Mouse (Mus musculus): ENCODE measurements around the gene 9130204L05Rik. TPM values are rescaled to one million over a fixed set of nuclear protein-coding genes. Genes with fewer than 3 reads are reported as not detected.

Gene 9130204L05Rik
- not detected in 2 replicates for polyA plus RNA-seq (2012; rRNA removed)

DNA sequence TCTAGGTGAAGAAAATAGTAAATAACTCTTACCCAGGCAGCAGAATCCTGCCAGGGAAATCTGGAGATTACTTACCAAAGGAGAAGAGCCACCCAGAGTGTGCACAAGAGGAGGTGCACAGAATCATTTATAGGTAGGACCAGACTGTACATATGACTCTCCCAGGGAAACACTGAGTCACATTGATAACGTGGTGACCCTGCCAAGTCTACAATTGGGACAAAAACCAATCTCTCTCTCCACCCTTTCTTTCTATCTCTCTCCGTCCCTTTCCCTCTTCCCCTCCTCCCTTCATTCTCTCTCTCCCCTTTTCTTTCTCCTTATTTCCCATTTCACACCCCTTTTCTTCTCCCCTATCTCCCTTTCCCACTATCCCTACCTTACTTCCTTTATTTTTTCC is at the start of gene 9130204L05Rik:
Gene 9130204L05Rik, minus strand, starts transcription at position 101 of the 400 bp plus-strand sequence.
- 49% methylated on average over 2 of the region's 2 CpGs for WGBS
- no peak for DNase-seq (ENCODE audit: low read depth, low spot score)

DNA sequence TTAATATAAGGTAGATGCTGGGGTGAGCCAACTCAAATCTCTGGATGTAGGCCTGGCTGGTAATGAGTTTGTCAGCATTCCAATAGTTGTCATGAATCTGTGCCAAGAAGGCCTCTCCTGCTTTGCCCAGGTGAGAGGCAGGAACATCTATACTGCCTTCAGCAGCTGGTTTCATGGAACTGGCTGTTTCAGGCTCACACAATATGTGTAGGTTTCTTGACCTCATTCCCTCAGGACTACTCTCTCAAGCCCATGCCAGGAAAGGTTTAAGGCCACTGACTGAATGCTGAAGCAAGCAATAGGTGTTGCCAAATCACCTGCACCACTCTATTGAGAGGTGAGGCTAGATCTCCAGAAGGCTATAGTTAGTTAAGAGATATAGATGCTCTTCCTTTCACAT is 18.1 kb upstream of the 9130204L05Rik start:
- DNase-seq (ENCODE audit: low read depth, low spot score), result no peak

- WGBS, result 0% methylated on average over 1 of the region's 1 CpGs
- DNase-seq (ENCODE audit: low read depth, low spot score), result no peak
Measured at GRCm38 (mm10) chr3:91059211-91059610, 31.4 kb downstream of the 9130204L05Rik start.

DNA sequence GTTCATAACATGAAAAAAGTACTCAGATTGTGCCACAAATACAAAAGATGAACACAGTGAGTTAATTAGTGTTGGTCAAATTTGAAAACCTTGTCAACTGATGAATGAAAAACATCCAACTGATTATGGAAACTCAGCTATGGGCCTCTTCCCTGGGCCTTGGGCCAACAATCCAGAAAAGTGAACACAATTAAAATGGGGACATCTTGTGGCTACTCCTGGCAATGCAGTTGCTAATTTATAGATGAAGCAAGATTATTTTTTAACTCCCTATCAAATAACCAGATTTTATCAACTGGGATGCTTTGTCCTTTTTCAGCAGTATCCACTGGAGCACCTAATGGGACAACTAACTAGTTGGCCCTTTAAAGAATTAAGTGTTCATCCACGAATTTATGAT is 37.9 kb downstream of the 9130204L05Rik start:
- 9% methylated on average over 1 of the region's 1 CpGs for WGBS

More for the DNA sequence above, 37.9 kb downstream of the 9130204L05Rik start:
- no peak for DNase-seq (ENCODE audit: low read depth, low spot score)

Measured in large intestine, adult 2 months (tissue).